Mouse (Mus musculus) frontal cortex, postnatal 10 days (tissue): ENCODE measurements around the gene Gm10358.
"Not testable (repeated sequence)": the region's sequence is repeated elsewhere in the genome, so short reads cannot be mapped to it uniquely, and the experiment has no call there.

Source experiments
- DNase-seq, 2 experiments: peaks; one replicate each; pipeline ENCODE4 v3.0.0; 2022; ENCODE audit warnings: low spot score in 2 of 2, mixed read lengths in 1 of 2

Gm10358 gene

GRCm38 (mm10) chr8:75406489-75406888 lies at the start of gene Gm10358:
Gm10358 (minus strand) TSS chr8:75406589.
- no peak for DNase-seq

DNA sequence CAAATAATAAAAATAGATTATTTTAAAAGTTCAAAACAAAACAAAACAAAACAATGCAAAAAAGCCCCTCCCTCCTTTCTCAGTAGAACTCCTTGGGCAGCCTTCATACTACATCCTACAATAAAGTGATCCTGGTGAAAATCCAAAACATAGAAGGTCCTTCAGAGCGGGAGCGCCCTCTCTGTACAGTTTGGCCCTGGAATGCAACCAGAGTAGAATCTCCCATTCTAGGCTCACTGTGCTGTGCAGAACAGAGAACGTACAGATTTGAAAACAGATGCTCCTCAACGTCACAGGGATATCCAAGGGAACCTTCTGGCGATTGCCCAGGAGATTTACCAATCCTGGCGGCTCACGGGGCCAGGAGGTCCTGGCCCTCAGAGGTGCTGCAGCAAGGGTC lies 42.0 kb upstream of the Gm10358 start, which contains the start of gene Iqcm:
Gene Iqcm, plus strand, starts transcription at position 301 of the 400 bp plus-strand sequence.
- DNase-seq: no peak

- DNase-seq: not testable (repeated sequence)
Measured at GRCm38 (mm10) chr8:75415696-75416095, 9.3 kb upstream of the Gm10358 start.

- DNase-seq: no peak
Measured at GRCm38 (mm10) chr8:75384770-75385290, 21.6 kb downstream of the Gm10358 start.

DNA sequence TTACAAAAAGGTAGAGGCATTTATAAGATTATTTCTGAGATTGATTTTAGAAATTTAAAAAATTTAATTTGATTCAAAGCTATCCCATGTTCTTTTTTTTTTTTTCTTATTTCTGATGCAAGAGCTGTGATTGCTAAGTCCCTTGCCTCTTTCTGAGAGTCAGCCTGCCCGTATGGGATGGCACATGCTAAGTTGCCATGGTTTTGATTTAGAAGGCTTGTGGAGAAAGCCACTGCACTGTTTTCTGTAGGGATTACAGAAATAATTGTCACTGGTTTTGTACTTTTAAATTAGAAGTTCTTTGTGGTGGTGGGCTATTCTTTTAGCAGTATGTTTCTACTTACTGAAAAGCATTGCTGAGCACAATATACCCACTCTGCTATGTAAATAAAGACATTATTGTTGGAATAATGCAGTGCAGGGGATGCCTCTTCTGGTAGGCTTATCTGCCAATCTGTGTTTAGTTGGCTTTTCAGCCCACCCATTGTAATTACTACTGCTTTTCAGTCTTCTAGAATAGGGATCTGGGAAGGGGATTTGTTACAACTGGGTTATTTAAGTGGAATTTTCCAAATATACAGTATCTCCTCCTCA lies 30.8 kb downstream of the Gm10358 start:
- no peak for DNase-seq

DNA sequence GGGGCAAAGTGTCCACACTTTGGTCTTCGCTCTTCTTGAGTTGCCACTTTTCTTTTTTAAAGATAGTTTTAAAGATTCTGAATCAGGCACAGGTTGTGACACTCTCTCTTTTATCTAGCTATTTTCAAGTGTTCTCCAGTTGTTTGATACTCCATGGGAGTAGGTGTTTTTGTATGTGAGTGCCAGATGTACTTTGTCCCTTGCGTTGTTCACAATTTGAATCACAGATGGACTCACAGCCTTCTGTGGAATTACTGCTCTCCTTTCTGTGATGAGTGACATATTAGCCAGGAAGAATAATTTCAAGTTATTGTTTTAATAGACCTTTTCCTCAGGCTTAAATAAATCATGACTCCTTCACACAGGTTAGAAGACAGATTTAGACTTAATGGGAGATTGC lies 34.4 kb downstream of the Gm10358 start:
- no peak for DNase-seq
